Mouse (Mus musculus) stomach, embryonic 14.5 days (tissue): ENCODE results near the gene Ddx19a. TPM values are rescaled to one million over a fixed set of nuclear protein-coding genes. Genes with fewer than 3 reads are reported as not detected.
"Not testable (repeated sequence)": the region's sequence is repeated elsewhere in the genome, so short reads cannot be mapped to it uniquely, and the experiment has no call there.

Source experiments
- ATAC-seq: fragments of 200-750 bp; cut with Nextera tagmentation; 2 replicates; pipeline ENCODE4 v1.8.0; 2017; ENCODE audit warnings: low read depth, moderate TSS enrichment; ENCODE audit not compliant: insufficient number of reproducible peaks, insufficient read depth, low FRiP score
- H3K27ac ChIP-seq: fragments of 300-500 bp; sonication (generic); 2 replicates; pipeline ENCODE4 v1.5.1; 2014; ENCODE audit warnings: mild to moderate bottlenecking, low read length, moderate library complexity, mixed read lengths
- H3K27me3 ChIP-seq: fragments of 300-500 bp; sonication (generic); 2 replicates; pipeline ENCODE4 v1.6.1; 2014; ENCODE audit warnings: low read length, control low read depth, mixed read lengths; ENCODE audit not compliant: control insufficient read depth, insufficient read depth
- H3K36me3 ChIP-seq: fragments of 300-500 bp; sonication (generic); 2 replicates; pipeline ENCODE4 v1.6.1; 2014; ENCODE audit warnings: mild to moderate bottlenecking, control low read depth, low read length, moderate library complexity, mixed read lengths; ENCODE audit not compliant: control insufficient read depth, insufficient read depth
- H3K4me1 ChIP-seq: fragments of 300-500 bp; sonication (generic); 2 replicates; pipeline ENCODE4 v1.6.1; 2014; ENCODE audit warnings: low read length, control low read depth, mixed read lengths; ENCODE audit not compliant: control insufficient read depth, insufficient read depth
- H3K4me2 ChIP-seq: fragments of 300-500 bp; sonication (generic); replicated peaks from 2 replicates; pipeline ENCODE4 v1.6.1; 2014; ENCODE audit warnings: low read depth, low read length, control low read depth
- H3K4me3 ChIP-seq: fragments of 300-500 bp; sonication (generic); 2 replicates; pipeline ENCODE4 v1.5.1; 2014; ENCODE audit warnings: low read depth, low read length, control low read depth
- H3K9ac ChIP-seq: fragments of 300-500 bp; sonication (generic); replicated peaks from 2 replicates; pipeline ENCODE4 v1.6.1; 2014; ENCODE audit warnings: low read depth, mild to moderate bottlenecking, control low read depth, low read length, moderate library complexity, mixed read lengths
- H3K9me3 ChIP-seq: fragments of 300-500 bp; sonication (generic); 2 replicates; pipeline ENCODE4 v1.6.1; 2016; ENCODE audit warnings: low read depth, low read length, control low read depth; ENCODE audit not compliant: control insufficient read depth
- WGBS: fragments of 180-500 bp; shearing (Covaris S2); extraction: QIAGEN DNeasy Blood & Tissue Kit; methylation state at CpG from one replicate; pipeline ENCODE4 v1.1.7; 2014; 5-methylcytosine and 5-hydroxymethylcytosine counted together
- polyA plus RNA-seq: library from polyadenylated mRNA; unstranded; fragments of >200 nt; fragmentation: Nextera tagmentation; extraction: Ambion mirVana; gene quantifications from 2 replicates; pipeline ENCODE4 v1.2.1, GENCODE M21; 2014

The Ddx19a gene
- polyA plus RNA-seq, 1 experiment from 2014 or later = 18.4 TPM

GRCm38 (mm10) chr8:110987805-110988744, 9.5 kb downstream of the Ddx19a start:
- WGBS = 83% methylated on average over 8 of the region's 8 CpGs
- no peak overlapping the region for H3K4me2 ChIP-seq
- no peak overlapping the region for H3K9ac ChIP-seq
- peaks cover 75% of the 10 kb centered on the region for H3K36me3 ChIP-seq
- no peak overlapping the region for H3K27ac ChIP-seq
- no peaks in the 10 kb centered on the region for H3K4me1 ChIP-seq
- H3K27me3 ChIP-seq = no peaks in the 10 kb centered on the region
- ATAC-seq = no peak
- no peak overlapping the region for H3K4me3 ChIP-seq
- H3K9me3 ChIP-seq = no peaks in the 10 kb centered on the region

GRCm38 (mm10) chr8:110981304-110981703, 16.3 kb downstream of the Ddx19a start:
- H3K4me3 ChIP-seq = no peak overlapping the region
- WGBS = 82% methylated on average over 2 of the region's 2 CpGs
- H3K9ac ChIP-seq = no peak overlapping the region
- H3K27me3 ChIP-seq = no peaks in the 10 kb centered on the region
- H3K36me3 ChIP-seq = peaks cover 55% of the 10 kb centered on the region
- H3K4me1 ChIP-seq = no peaks in the 10 kb centered on the region
- no peaks in the 10 kb centered on the region for H3K9me3 ChIP-seq
- no peak for ATAC-seq
- no peak overlapping the region for H3K4me2 ChIP-seq
- H3K27ac ChIP-seq = no peak overlapping the region

- peaks cover 44% of the 10 kb centered on the region for H3K36me3 ChIP-seq
Measured at GRCm38 (mm10) chr8:110977987-110978386, 19.6 kb downstream of the Ddx19a start.

GRCm38 (mm10) chr8:110976532-110976931, 21.1 kb downstream of the Ddx19a start:
- not testable (repeated sequence) for H3K9me3 ChIP-seq, H3K27me3 ChIP-seq, H3K4me2 ChIP-seq, H3K4me1 ChIP-seq, H3K9ac ChIP-seq, H3K27ac ChIP-seq, H3K4me3 ChIP-seq, ATAC-seq
- 91% methylated on average over 8 of the region's 8 CpGs for WGBS
- peaks cover 39% of the 10 kb centered on the region for H3K36me3 ChIP-seq

More at GRCm38 (mm10) chr8:110977987-110978386, 19.6 kb downstream of the Ddx19a start:
- H3K27me3 ChIP-seq, H3K9ac ChIP-seq, H3K4me3 ChIP-seq, ATAC-seq, H3K27ac ChIP-seq, H3K4me2 ChIP-seq, H3K4me1 ChIP-seq, H3K9me3 ChIP-seq: not testable (repeated sequence)
- 90% methylated on average over 2 of the region's 2 CpGs for WGBS

- peaks cover 15% of the 10 kb centered on the region for H3K36me3 ChIP-seq
- peak overlapping the region; percentile 69 for H3K4me2 ChIP-seq
- H3K9me3 ChIP-seq = no peaks in the 10 kb centered on the region
- ATAC-seq = peak; percentile 94
- peak overlapping the region; percentile 33; the same call in 1 of the 2 replicates for H3K9ac ChIP-seq
- no peak overlapping the region for H3K27ac ChIP-seq
- H3K4me3 ChIP-seq = peak overlapping the region; percentile 36
- no peaks in the 10 kb centered on the region for H3K27me3 ChIP-seq
- H3K4me1 ChIP-seq = 0 out of 2 replicates have a peak, but pooled peaks cover 7% of the 10 kb centered on the region
- WGBS = 12% methylated on average over 45 of the region's 45 CpGs
Measured at GRCm38 (mm10) chr8:110969910-110970770, 27.5 kb downstream of the Ddx19a start.

GRCm38 (mm10) chr8:110967326-110967725, 30.3 kb downstream of the Ddx19a start:
- Histone ChIP-seq H3K4me3 (no peak overlapping the region), H3K27me3 (no peaks in the 10 kb centered on the region), H3K27ac (no peak overlapping the region), H3K9me3 (no peaks in the 10 kb centered on the region), H3K4me1 (0 out of 2 replicates have a peak, but pooled peaks cover 7% of the 10 kb centered on the region), H3K36me3 (peaks cover 11% of the 10 kb centered on the region), H3K9ac (no peak overlapping the region), H3K4me2 (no peak overlapping the region)
- no peak for ATAC-seq
- 84% methylated on average over 9 of the region's 9 CpGs for WGBS

GRCm38 (mm10) chr8:110966586-110966985, 31.0 kb downstream of the Ddx19a start:
- H3K9ac ChIP-seq = no peak overlapping the region
- H3K36me3 ChIP-seq = peaks cover 12% of the 10 kb centered on the region; the same call in 1 of the 2 replicates
- 83% methylated on average over 8 of the region's 8 CpGs for WGBS
- H3K9me3 ChIP-seq = no peaks in the 10 kb centered on the region
- H3K4me3 ChIP-seq = no peak overlapping the region
- no peak overlapping the region for H3K27ac ChIP-seq
- ATAC-seq = no peak
- no peak overlapping the region for H3K4me2 ChIP-seq
- H3K4me1 ChIP-seq = 0 out of 2 replicates have a peak, but pooled peaks cover 7% of the 10 kb centered on the region
- H3K27me3 ChIP-seq = no peaks in the 10 kb centered on the region

- Histone ChIP-seq H3K4me1 (0 out of 2 replicates have a peak, but pooled peaks cover 3% of the 10 kb centered on the region), H3K36me3 (peaks cover 12% of the 10 kb centered on the region; the same call in 1 of the 2 replicates), H3K27ac (no peak overlapping the region), H3K27me3 (no peaks in the 10 kb centered on the region), H3K9ac (no peak overlapping the region), H3K9me3 (no peaks in the 10 kb centered on the region), H3K4me3 (no peak overlapping the region), H3K4me2 (no peak overlapping the region)
- ATAC-seq = no peak
- WGBS = 61% methylated on average over 7 of the region's 7 CpGs
Measured at GRCm38 (mm10) chr8:110965594-110965993, 32.0 kb downstream of the Ddx19a start.
